Mouse (Mus musculus): ENCODE measurements around the gene Pik3r1.

Gene Pik3r1

DNA sequence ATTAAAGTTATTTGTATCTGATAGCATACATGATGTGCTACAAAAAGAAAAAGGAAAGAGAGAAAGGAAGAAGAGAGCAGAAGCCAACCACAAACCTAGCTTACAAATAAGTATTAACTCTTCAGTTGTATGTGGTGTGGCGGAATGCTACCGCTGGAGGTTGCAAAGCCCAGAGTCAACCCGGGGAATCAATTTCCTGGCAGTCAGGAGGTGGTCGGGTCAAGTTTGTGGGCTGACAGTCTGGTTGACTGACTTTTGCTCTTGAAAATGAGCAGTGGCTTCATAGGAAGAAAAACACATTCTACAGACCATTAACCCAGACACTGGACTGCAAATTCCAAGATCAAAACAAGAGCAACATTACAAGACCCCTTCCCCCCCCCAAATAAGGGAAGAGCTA lies 85.6 kb downstream of the Pik3r1 start:
- no peak for DNase-seq (ENCODE audit: low read depth, low spot score)

DNA sequence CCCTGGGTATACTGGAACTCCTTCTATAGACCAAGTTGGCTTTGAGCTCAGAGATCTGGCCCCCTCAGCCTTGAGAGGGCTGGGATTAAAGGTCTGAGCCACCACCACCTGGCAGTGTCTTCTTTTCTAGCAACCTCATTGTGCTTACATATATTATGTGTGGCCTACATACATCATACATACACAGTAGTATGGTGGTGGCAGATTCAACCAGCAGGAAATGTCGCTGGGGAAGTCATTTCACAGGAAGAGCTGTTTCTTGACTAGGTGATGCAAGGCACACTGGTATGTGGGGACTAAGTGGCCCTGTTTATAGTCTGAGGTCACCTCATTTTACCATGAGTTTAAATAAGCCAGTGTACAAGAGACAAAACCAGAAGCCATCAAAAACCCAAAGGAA lies 87.9 kb downstream of the Pik3r1 start:
- no peak for DNase-seq (ENCODE audit: low read depth, low spot score)

DNA sequence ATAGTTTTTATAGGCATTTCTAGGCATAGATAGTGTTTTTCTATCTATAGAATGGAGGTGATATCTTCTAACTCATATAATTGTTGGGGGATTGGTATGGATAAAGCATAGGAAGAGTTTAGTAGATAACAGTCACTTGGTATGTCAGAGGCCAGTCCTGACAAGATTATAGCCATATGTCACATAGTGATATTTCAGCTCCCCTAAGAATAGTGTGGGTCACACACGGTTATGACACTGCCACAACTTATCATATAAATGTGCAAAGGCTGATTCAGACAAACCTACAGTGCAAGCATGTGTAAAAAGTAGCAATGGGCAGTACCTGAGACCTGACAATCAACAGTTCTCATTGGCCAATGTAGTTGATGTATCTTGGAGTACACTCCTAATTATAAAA lies 89.0 kb downstream of the Pik3r1 start:
- no peak for DNase-seq (ENCODE audit: low read depth, low spot score)

DNA sequence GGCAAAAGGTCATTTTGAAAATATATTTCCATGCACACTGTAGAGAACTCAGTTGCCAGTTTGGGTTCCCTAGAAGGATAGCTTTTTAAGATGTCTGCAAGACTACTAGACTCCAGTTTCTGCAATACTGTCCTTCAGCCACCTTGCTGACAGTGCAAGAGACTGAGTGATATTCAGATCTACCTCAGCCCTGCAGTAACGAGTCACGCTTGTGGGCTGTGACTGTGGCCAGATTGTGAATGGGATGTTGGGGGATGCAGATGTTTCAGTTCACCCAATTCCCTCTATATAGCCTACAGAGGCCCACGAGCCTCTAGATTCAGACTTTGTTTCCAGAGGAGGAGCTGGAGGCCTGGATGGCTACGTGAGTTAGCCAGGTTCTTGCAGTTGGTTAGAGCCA lies 90.0 kb downstream of the Pik3r1 start:
- no peak for DNase-seq (ENCODE audit: low read depth, low spot score)

DNA sequence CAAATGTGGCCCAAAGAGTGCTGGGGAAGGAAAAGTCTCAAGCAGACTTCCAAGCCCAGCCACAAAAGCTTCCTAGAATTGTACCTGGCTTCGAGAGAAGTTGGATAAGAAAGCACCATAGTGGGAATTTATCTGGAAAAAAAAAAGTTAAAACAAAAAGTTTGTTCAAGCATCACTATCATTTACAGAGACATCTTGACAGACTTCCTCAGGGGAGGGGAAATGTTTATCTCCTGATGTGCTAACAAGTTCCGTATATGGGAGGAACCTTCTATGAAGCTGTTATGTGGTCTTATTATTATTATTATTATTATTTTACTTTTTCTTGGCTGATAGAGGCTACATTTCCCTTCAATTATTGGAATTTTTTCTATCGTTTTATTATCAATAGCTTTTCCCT lies 94.1 kb downstream of the Pik3r1 start:
- no peak for DNase-seq (ENCODE audit: low read depth, low spot score)

DNA sequence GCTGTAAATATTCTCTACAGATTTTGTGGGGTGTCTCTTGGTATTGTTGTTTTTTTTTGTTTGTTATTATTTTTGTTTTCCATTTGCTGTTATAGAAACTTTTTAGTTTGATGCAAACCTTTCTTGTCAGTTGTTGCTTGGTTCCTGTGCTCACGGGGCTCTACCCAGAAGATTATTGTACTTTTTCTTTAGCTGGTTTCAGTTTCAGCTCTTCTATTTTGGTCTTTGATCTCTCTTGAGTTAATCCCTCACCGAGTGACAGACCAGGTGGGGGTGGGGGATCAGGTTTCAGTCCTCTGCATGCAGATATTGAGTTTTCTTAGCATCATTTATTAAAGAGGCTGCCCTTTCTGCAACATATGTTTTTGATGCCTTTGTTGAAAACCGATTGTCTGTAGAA lies 99.2 kb downstream of the Pik3r1 start:
- no peak for DNase-seq (ENCODE audit: low read depth, low spot score)

DNA sequence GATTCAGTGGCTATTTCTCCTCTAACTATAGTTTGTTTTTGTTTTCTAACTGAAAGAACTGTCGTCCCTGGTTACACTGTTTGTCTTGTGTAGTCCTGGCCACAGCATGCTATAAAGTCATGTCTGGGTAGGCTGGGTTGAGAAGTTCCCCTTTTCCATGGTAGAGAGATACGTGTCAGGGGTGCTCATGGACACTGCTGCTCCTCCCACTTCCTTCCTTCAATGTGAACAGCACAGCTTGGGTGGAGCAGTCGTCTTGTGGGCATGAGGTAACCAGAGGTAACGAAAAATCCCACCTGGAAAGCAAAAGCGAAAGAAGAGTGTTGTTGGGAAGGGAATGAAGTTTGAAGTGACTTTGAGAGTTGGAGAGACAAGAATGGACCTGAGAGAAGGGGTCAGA lies 104.0 kb downstream of the Pik3r1 start:
- no peak for DNase-seq (ENCODE audit: low read depth, low spot score)

DNA sequence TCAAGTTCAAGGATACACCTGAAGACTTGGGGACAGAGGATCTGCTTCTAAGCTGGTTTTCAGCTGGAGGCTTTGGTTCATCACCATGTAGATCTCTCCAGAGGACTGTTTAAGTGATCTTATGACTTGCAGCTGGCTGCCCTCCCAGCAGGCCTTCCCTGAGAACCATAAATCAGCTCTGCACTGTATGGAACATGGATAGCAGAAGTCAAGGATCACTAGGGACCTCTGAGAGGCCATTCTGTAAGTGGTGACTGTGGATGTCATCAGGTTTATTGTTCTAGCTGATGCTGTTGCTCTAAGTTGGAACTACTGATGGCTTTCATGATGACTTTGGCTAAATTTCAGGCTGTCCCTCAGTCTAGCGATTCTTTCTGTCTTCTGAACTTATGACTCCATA lies 105.1 kb downstream of the Pik3r1 start:
- DNase-seq (ENCODE audit: low read depth, low spot score), result no peak

DNA sequence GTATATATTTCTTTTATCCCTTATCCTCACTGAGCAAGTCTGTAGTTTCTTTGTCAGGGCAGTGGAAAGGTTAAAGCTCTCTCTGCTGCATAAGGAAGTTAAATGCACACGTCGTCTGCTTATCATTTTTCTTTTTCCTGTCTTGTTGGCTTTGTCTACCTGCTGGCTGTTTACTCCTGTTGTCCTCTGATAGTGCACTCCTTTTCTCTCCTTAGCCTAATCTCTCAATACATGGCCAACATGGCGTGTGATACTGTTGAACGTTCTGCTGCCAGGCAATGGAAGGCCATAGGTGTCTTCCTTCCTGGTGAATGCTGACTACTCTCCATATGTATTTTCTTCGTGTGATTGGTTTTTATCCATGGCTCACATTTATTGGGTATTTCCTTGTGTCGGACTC lies 106.5 kb downstream of the Pik3r1 start:
- DNase-seq (ENCODE audit: low read depth, low spot score), result no peak

DNA sequence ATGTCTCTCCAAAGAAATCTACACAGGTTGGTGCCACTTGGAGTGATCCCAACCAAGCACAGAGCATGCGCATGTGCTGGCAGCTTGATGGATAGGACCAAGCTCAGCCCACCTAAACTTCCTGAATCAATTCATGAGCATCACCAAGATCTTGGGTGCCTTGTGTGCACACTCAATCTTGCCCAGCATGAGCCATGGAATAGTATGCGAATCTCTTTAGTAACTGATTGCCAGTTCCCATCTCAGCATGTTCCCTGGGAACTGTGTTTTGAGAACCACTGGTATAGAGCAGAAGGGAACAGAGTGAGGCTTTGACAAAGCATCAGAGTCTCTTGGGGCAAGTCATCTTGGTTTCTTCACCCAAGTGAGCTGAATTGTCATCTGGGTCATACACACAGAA lies 107.8 kb downstream of the Pik3r1 start:
- no peak for DNase-seq (ENCODE audit: low read depth, low spot score)

DNA sequence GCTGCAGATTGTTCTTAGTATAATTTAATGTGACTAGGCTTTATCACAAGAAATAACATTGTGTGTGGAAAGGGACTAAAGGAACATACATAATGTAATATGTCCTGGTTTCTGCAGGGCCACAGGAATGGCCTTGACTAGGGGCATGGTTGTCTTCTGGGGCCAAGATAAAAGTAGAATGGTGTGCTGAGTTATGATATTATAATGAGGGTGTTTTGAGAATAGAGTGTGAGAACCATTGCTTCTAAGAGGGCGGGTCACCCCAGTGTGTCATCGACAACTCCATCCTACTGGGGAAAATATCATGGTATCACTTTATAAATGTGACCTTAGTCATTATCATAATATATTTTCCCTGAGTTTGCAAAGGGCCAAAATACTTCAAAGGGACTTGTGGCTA lies 115.9 kb downstream of the Pik3r1 start:
- DNase-seq (ENCODE audit: low read depth, low spot score), result no peak

DNA sequence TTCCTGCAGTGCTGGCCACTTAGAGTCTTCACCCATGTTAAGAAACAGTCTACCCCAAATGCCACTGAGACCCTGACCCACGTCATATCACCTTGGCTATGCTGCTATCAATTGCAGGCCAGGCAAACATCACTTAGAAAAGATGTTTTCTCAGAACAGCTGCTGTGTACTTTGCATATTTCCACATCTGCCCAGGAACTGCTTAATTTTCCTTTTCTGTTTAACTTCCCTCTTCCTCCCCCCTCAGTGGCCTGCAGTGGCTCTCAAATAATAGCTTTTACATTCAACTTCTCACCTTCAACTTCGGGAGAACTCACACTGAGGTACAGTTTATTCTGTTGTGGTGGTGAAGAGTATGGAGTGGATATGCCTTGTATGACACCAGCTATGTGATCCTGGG lies 126.4 kb downstream of the Pik3r1 start:
- DNase-seq (ENCODE audit: low read depth, low spot score), result no peak

DNA sequence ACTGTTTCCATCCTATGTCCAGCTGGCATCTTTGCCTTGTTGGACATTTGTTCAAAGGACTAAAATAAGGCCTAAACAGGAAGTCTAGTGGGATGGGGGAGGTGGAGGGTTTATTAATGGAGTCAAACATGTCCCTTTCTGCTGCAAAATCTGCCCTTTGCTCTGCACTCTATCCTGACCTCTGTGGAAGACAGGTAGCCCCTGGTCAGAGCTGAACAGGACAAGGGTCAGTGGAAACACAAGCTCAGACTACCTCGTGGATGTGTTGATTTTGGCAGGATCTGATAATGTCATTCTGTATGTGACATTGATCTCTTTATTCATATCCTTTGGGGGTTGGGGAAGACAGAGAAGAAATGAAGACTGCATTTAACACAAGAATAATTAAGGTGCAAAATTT lies 132.2 kb downstream of the Pik3r1 start:
- DNase-seq (ENCODE audit: low read depth, low spot score), result no peak

DNA sequence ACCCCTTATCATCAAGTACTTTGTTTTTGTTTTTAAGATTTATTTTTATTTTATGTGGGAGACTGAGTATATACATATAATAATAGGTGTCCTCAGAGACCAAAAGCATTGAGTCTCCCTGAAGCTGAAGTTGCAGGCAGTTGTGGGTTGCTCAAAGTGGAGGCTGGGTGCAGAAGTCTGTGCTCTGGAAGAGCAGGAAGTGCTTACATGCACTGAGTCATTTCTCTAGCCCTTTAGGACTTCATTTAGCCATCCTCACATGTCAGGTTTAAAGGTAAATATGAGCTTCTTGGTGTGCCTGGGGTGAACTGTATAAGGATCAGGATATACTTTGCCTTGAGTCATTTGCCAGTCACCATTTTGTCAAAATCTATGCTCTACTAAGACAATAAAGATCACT lies 133.6 kb downstream of the Pik3r1 start:
- DNase-seq (ENCODE audit: low read depth, low spot score), result no peak

DNA sequence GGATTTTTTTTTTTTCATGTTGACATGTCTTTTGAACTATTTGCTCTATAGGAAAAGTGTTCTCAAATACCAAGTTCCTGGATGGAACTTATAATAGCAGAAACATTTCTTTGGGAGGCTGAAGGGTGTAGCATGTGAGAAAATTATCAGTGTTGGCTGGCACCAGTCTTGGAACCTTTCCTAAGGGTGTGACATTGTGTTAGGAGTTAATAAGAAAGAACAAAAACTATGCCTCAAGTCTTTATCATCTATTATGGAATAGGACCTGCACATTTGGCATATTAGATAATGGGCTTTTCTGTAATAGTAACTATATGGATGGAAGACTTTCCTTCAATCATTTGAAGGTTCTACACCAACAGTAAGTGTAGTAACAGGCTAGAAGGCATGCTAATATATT lies 134.4 kb downstream of the Pik3r1 start:
- no peak for DNase-seq (ENCODE audit: low read depth, low spot score)

DNA sequence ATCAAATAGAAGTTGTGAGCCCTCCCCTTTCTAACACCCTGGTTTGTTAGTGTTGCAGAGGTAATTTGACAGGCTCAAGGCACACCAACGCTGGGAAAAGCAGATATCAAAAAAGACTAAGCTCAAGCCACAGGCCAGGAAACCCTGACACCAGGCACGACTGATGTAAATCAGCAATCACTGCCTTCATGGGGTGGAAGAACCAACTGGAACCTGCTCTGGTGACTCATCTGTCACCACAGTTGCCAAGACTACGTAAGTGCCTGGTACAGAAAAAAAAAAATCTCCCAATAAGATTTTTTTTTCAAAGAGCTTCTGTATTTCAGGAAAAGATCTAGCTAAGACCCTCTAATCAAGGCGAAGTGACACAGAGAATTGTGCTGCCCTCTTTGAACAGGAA lies 135.2 kb downstream of the Pik3r1 start:
- no peak for DNase-seq (ENCODE audit: low read depth, low spot score)

DNA sequence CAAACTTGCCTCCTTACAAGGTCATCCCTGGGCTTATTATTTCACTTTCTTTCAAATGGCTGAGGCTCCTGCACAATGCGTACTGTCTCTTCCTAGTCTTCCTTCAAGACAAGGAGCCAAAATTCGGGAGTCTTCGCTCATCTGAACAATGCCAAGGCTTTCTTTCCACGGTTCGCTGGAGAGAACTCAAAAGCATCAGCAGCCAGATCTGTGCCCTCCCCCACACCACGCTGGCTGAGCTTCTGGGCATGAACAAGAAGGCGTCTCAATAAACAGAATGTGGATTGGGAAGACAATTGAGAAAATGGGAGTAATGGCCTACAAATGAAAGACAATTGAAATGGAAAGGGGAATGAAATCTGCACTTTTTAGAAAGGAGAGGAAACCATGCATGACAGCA lies 136.5 kb downstream of the Pik3r1 start:
- no peak for DNase-seq (ENCODE audit: low read depth, low spot score)
